Mouse (Mus musculus) midbrain, embryonic 11.5 days (tissue): ENCODE results near the gene F12. TPM values are rescaled to one million over a fixed set of nuclear protein-coding genes. Genes with fewer than 3 reads are reported as not detected.

Experiments
- ATAC-seq: fragments of 200-750 bp; cut with Nextera tagmentation; 2 replicates; pipeline ENCODE4 v1.8.0; 2017; ENCODE audit warnings: moderate TSS enrichment, moderate library complexity; ENCODE audit not compliant: low FRiP score
- DNase-seq: peaks from one replicate; pipeline ENCODE4 v3.0.0; 2015; ENCODE audit warnings: low spot score; ENCODE audit errors: missing footprints
- H3K27ac ChIP-seq: fragments of 300-500 bp; sonication (generic); 2 replicates; pipeline ENCODE4 v1.5.1; 2014; ENCODE audit warnings: low read depth, low read length
- H3K27me3 ChIP-seq: fragments of 300-500 bp; sonication (generic); 2 replicates; pipeline ENCODE4 v1.6.1; 2014; ENCODE audit warnings: mild to moderate bottlenecking, low read length, moderate library complexity, mixed read lengths; ENCODE audit not compliant: control insufficient read depth, insufficient read depth
- H3K36me3 ChIP-seq: fragments of 300-500 bp; sonication (generic); 2 replicates; pipeline ENCODE4 v1.6.1; 2014; ENCODE audit warnings: mild to moderate bottlenecking, low read length, moderate library complexity, mixed read lengths; ENCODE audit not compliant: control insufficient read depth, insufficient read depth
- H3K4me1 ChIP-seq: fragments of 300-500 bp; sonication (generic); 2 replicates; pipeline ENCODE4 v1.6.1; 2014; ENCODE audit warnings: low read length; ENCODE audit not compliant: control insufficient read depth, insufficient read depth
- H3K4me2 ChIP-seq: fragments of 300-500 bp; sonication (generic); 2 replicates; pipeline ENCODE4 v1.6.1; 2014; ENCODE audit warnings: mild to moderate bottlenecking, moderate library complexity
- H3K4me3 ChIP-seq: fragments of 300-500 bp; sonication (generic); 2 replicates; pipeline ENCODE4 v1.5.1; 2014; ENCODE audit warnings: low read depth, low read length
- H3K9ac ChIP-seq: fragments of 300-500 bp; sonication (generic); 2 replicates; pipeline ENCODE4 v1.6.1; 2014; ENCODE audit warnings: low read length
- H3K9me3 ChIP-seq: fragments of 300-500 bp; sonication (generic); 2 replicates; pipeline ENCODE4 v1.6.1; 2016; ENCODE audit warnings: low read length; ENCODE audit not compliant: control insufficient read depth
- WGBS: fragments of 180-500 bp; shearing (Covaris S2); extraction: QIAGEN DNeasy Blood & Tissue Kit; methylation state at CpG from one replicate; pipeline ENCODE4 v1.1.7; 2014; 5-methylcytosine and 5-hydroxymethylcytosine counted together
- polyA plus RNA-seq: library from polyadenylated mRNA; unstranded; fragments of >200 nt; fragmentation: Nextera tagmentation; extraction: Ambion mirVana; gene quantifications from 2 replicates; pipeline ENCODE4 v1.2.1, GENCODE M21; 2014

The F12 gene
- polyA plus RNA-seq, 1 experiment from 2014 or later, result not detected

- peak overlapping the region; percentile 82; the same call in 1 of the 2 replicates for H3K27ac ChIP-seq
- peak; percentile 76 for ATAC-seq
- peaks cover 71% of the 10 kb centered on the region for H3K4me1 ChIP-seq
Measured at GRCm38 (mm10) chr13:55471156-55471818, 44.7 kb upstream of the F12 start.

GRCm38 (mm10) chr13:55470372-55470771, 43.8 kb upstream of the F12 start:
- ATAC-seq (no peak), DNase-seq (peak; percentile 89)
- 40% methylated on average over 9 of the region's 9 CpGs for WGBS
- H3K36me3 ChIP-seq, result peaks cover 11% of the 10 kb centered on the region; the same call in 1 of the 2 replicates
- peak overlapping the region; percentile 100; the same call in 1 of the 2 replicates for H3K4me2 ChIP-seq
- peaks cover 71% of the 10 kb centered on the region for H3K4me1 ChIP-seq
- H3K9me3 ChIP-seq, result no peaks in the 10 kb centered on the region
- no peak overlapping the region for H3K4me3 ChIP-seq
- H3K9ac ChIP-seq, result peak overlapping the region; percentile 71; the same call in 1 of the 2 replicates
- peak overlapping the region; percentile 20; the same call in 1 of the 2 replicates for H3K27ac ChIP-seq
- H3K27me3 ChIP-seq, result no peaks in the 10 kb centered on the region

More at GRCm38 (mm10) chr13:55471156-55471818, 44.7 kb upstream of the F12 start:
- peaks cover 18% of the 10 kb centered on the region for H3K36me3 ChIP-seq
- 2% methylated on average over 54 of the region's 54 CpGs for WGBS
- peak; percentile 100 for DNase-seq
- no peaks in the 10 kb centered on the region for H3K27me3 ChIP-seq
- peak overlapping the region; percentile 79 for H3K9ac ChIP-seq
- H3K4me2 ChIP-seq, result peak overlapping the region; percentile 100
- H3K4me3 ChIP-seq, result peak overlapping the region; percentile 52
- H3K9me3 ChIP-seq, result no peaks in the 10 kb centered on the region

- Histone ChIP-seq H3K4me2 (no peak overlapping the region), H3K27me3 (no peaks in the 10 kb centered on the region), H3K4me1 (peaks cover 65% of the 10 kb centered on the region), H3K36me3 (peaks cover 1% of the 10 kb centered on the region; the same call in 1 of the 2 replicates), H3K27ac (peak overlapping the region; percentile 4; the same call in 1 of the 2 replicates), H3K9ac (no peak overlapping the region), H3K9me3 (no peaks in the 10 kb centered on the region), H3K4me3 (no peak overlapping the region)
- no peak for ATAC-seq
- WGBS, result 36% methylated on average over 13 of the region's 13 CpGs
- DNase-seq, result peak; percentile 91
Measured at GRCm38 (mm10) chr13:55468851-55469560, 42.4 kb upstream of the F12 start.

- peaks cover 2% of the 10 kb centered on the region; the same call in 1 of the 2 replicates for H3K36me3 ChIP-seq
- H3K27ac ChIP-seq, result peak overlapping the region; percentile 97
- no peaks in the 10 kb centered on the region for H3K27me3 ChIP-seq
- H3K9ac ChIP-seq, result peak overlapping the region; percentile 87
- H3K9me3 ChIP-seq, result no peaks in the 10 kb centered on the region
- H3K4me2 ChIP-seq, result peak overlapping the region; percentile 54
- peaks cover 43% of the 10 kb centered on the region for H3K4me1 ChIP-seq
- H3K4me3 ChIP-seq, result no peak overlapping the region
- WGBS, result 66% methylated on average over 5 of the region's 5 CpGs
- peak; percentile 87 for DNase-seq
- no peak for ATAC-seq
Measured at GRCm38 (mm10) chr13:55465830-55466440, 39.3 kb upstream of the F12 start.

- Histone ChIP-seq H3K27me3 (no peaks in the 10 kb centered on the region), H3K9ac (peak overlapping the region; percentile 87), H3K4me1 (peaks cover 36% of the 10 kb centered on the region), H3K36me3 (peaks cover 3% of the 10 kb centered on the region; the same call in 1 of the 2 replicates), H3K9me3 (no peaks in the 10 kb centered on the region), H3K27ac (peak overlapping the region; percentile 97), H3K4me2 (peak overlapping the region; percentile 54), H3K4me3 (peak overlapping the region; percentile 53)
- no peak for DNase-seq
- 0% methylated on average over 3 of the region's 3 CpGs for whole genome bisulfite sequencing
- ATAC-seq, result peak; percentile 47
Measured at GRCm38 (mm10) chr13:55465184-55465583, 38.6 kb upstream of the F12 start.

- no peaks in the 10 kb centered on the region for H3K9me3 ChIP-seq
- H3K4me3 ChIP-seq, result peak within 1 kb of the TSS; percentile 53
- no peaks in the 10 kb centered on the region for H3K27me3 ChIP-seq
- WGBS, result under 1% methylated on average over 70 of the region's 84 CpGs
- peaks cover 32% of the 10 kb centered on the region for H3K4me1 ChIP-seq
- DNase-seq (peak; percentile 99), ATAC-seq (peak; percentile 87)
- H3K27ac ChIP-seq, result peak within 1 kb of the TSS; percentile 97
- H3K4me2 ChIP-seq, result peak within 1 kb of the TSS; percentile 54
- peaks cover 7% of the 10 kb centered on the region; the same call in 1 of the 2 replicates for H3K36me3 ChIP-seq
- H3K9ac ChIP-seq, result peak within 1 kb of the TSS; percentile 87
Measured at GRCm38 (mm10) chr13:55464027-55464884, 37.7 kb upstream of the F12 start, which contains the start of gene Prr7. Gene Prr7 (plus strand): TSS chr13:55464267.

- peak overlapping the region; percentile 53 for H3K4me3 ChIP-seq
- ATAC-seq, result no peak; the same call in 1 of the 2 replicates
- peak; percentile 86 for DNase-seq
- peak overlapping the region; percentile 54 for H3K4me2 ChIP-seq
- no peaks in the 10 kb centered on the region for H3K27me3 ChIP-seq
- H3K9ac ChIP-seq, result peak overlapping the region; percentile 87
- H3K27ac ChIP-seq, result peak overlapping the region; percentile 97
- H3K4me1 ChIP-seq, result peaks cover 26% of the 10 kb centered on the region
- no peaks in the 10 kb centered on the region for H3K9me3 ChIP-seq
- WGBS, result 7% methylated on average over 14 of the region's 14 CpGs
- H3K36me3 ChIP-seq, result peaks cover 13% of the 10 kb centered on the region; the same call in 1 of the 2 replicates
Measured at GRCm38 (mm10) chr13:55463399-55464026, 36.9 kb upstream of the F12 start.

- Histone ChIP-seq H3K27me3 (no peaks in the 10 kb centered on the region), H3K9ac (no peak overlapping the region), H3K36me3 (peaks cover 14% of the 10 kb centered on the region; the same call in 1 of the 2 replicates), H3K9me3 (no peaks in the 10 kb centered on the region), H3K4me3 (no peak overlapping the region), H3K4me2 (no peak overlapping the region; the same call in 1 of the 2 replicates), H3K27ac (no peak overlapping the region), H3K4me1 (peaks cover 26% of the 10 kb centered on the region)
- 45% methylated on average over 2 of the region's 2 CpGs for WGBS
- ATAC-seq (no peak), DNase-seq (peak; percentile 86)
Measured at GRCm38 (mm10) chr13:55462965-55463364, 36.4 kb upstream of the F12 start.
